Mouse (Mus musculus) lung, adult 2 months (tissue): Measurements from ENCODE around the gene Cfap99. TPM values are rescaled to one million over a fixed set of nuclear protein-coding genes. Genes with fewer than 3 reads are reported as not detected.
A peak's percentile ranks its signal among the peaks of the same experiment; 100 is the strongest.

Source experiments
- DNase-seq: peaks from one replicate; pipeline ENCODE4 v3.0.0; 2022
- H3K4me1 ChIP-seq: fragments of 200-500 bp; 2 replicates; pipeline ENCODE4 v1.6.1; 2011; ENCODE audit warnings: low read length; ENCODE audit not compliant: control insufficient read depth, insufficient read depth
- H3K4me3 ChIP-seq: fragments of 200-500 bp; replicated peaks from 2 replicates; pipeline ENCODE3; 2011; ENCODE audit warnings: low read depth, mild to moderate bottlenecking, control low read depth, low read length; ENCODE audit errors: extremely low read depth
- CTCF ChIP-seq: fragments of 200-500 bp; IDR thresholded peaks from 2 replicates; pipeline ENCODE4 v1.5.1; 2011; ENCODE audit warnings: mild to moderate bottlenecking, low read length, control low read depth; ENCODE audit not compliant: insufficient read depth
- POLR2A ChIP-seq: fragments of 200-500 bp; IDR thresholded peaks from 2 replicates; pipeline ENCODE4 v1.6.1; 2011; ENCODE audit warnings: low read depth, mild to moderate bottlenecking, control low read depth, low read length, borderline replicate concordance; ENCODE audit errors: extremely low read depth
- WGBS: fragments of 180-500 bp; shearing (Covaris S2); methylation state at CpG from one replicate; pipeline ENCODE4 v1.1.7; 2018; 5-methylcytosine and 5-hydroxymethylcytosine counted together
- polyA plus RNA-seq: library from polyadenylated mRNA; depleted of rRNA; stranded (reverse); fragments of >200 nt; gene quantifications from 2 replicates; pipeline ENCODE4 v1.2.3, GENCODE M21; 2012; rRNA removed

Cfap99 gene
- polyA plus RNA-seq, 1 experiment, result 1.8 TPM

- 16% methylated on average over 8 of the region's 8 CpGs for WGBS
- Histone ChIP-seq H3K4me3 (peak overlapping the region; percentile 85), H3K4me1 (peaks cover 11% of the 10 kb centered on the region)
- no peak for DNase-seq
- TF ChIP-seq POLR2A, result no peak
- no peak for TF ChIP-seq CTCF
These were observed 82.4 kb downstream of the Cfap99 start for GRCm38 (mm10) chr5:34370840-34371239.

- no peak for DNase-seq
- TF ChIP-seq POLR2A (no peak), CTCF (no peak)
- Histone ChIP-seq H3K4me3 (no peak overlapping the region), H3K4me1 (peaks cover 11% of the 10 kb centered on the region)
These were observed 83.7 kb downstream of the Cfap99 start for GRCm38 (mm10) chr5:34372141-34372540.

GRCm38 (mm10) chr5:34372541-34372940 is 84.1 kb downstream of the Cfap99 start:
- no peak for DNase-seq
- peaks cover 11% of the 10 kb centered on the region for H3K4me1 ChIP-seq

More at GRCm38 (mm10) chr5:34372541-34372940, 84.1 kb downstream of the Cfap99 start:
- TF ChIP-seq CTCF (no peak), POLR2A (no peak)
- no peak overlapping the region for H3K4me3 ChIP-seq

Other genes with a start within 250 kb of the Cfap99 start
- 0.77 and 1.4 TPM in 2 replicates for gene Poln, start 119.2 kb upstream of the Cfap99 start, polyA plus RNA-seq
- 0.46 and 0.49 TPM in 2 replicates for gene Haus3, start 119.1 kb upstream of the Cfap99 start, polyA plus RNA-seq
- 318 and 340 TPM in 2 replicates for gene Mxd4, start 100.9 kb upstream of the Cfap99 start, polyA plus RNA-seq
- 4.5 and 6.4 TPM in 2 replicates for gene Zfyve28, start 151 bp upstream of the Cfap99 start, polyA plus RNA-seq
- 39.7 and 57.4 TPM in 2 replicates for gene Rnf4, start 47.7 kb downstream of the Cfap99 start, polyA plus RNA-seq
- gene Fam193a, start 81.3 kb downstream of the Cfap99 start, polyA plus RNA-seq, result 38.6 and 45.8 TPM in 2 replicates
- gene Tnip2, start 225.4 kb downstream of the Cfap99 start, polyA plus RNA-seq, result 30.1 and 33.6 TPM in 2 replicates
- 14.1 and 17.3 TPM in 2 replicates for gene Sh3bp2, start 237.2 kb downstream of the Cfap99 start, polyA plus RNA-seq